Mouse (Mus musculus) testis, adult 2 months (tissue): ENCODE data around the gene Zfp385c. TPM values are rescaled to one million over a fixed set of nuclear protein-coding genes. Genes with fewer than 3 reads are reported as not detected.

Experiments used
- H3K27ac ChIP-seq: fragments of 200-500 bp; 2 replicates; pipeline ENCODE4 v1.5.1; 2012; ENCODE audit warnings: low read depth, low read length; ENCODE audit not compliant: control insufficient read depth, insufficient read depth
- H3K27me3 ChIP-seq: fragments of 200-500 bp; 2 replicates; pipeline ENCODE4 v1.6.1; 2012; ENCODE audit warnings: mild to moderate bottlenecking, low read length, moderate library complexity; ENCODE audit not compliant: control insufficient read depth, insufficient read depth
- H3K36me3 ChIP-seq: fragments of 200-500 bp; 2 replicates; pipeline ENCODE4 v1.6.1; 2012; ENCODE audit warnings: mild to moderate bottlenecking, low read length; ENCODE audit not compliant: control insufficient read depth, insufficient read depth
- H3K4me1 ChIP-seq: fragments of 200-500 bp; 2 replicates; pipeline ENCODE4 v1.6.1; 2012; ENCODE audit warnings: low read length; ENCODE audit not compliant: control insufficient read depth, insufficient read depth
- H3K4me3 ChIP-seq: fragments of 200-500 bp; 2 replicates; pipeline ENCODE4 v1.5.1; 2012; ENCODE audit warnings: low read depth, mild to moderate bottlenecking, low read length, moderate library complexity, mixed read lengths; ENCODE audit not compliant: control insufficient read depth
- CTCF ChIP-seq: fragments of 200-500 bp; IDR thresholded peaks from 2 replicates; pipeline ENCODE4 v1.5.1; 2012; ENCODE audit warnings: low read depth, mild to moderate bottlenecking, inconsistent platforms, low read length, moderate library complexity; ENCODE audit not compliant: control insufficient read depth, insufficient read depth, insufficient replicate concordance
- POLR2A ChIP-seq: fragments of 200-500 bp; IDR thresholded peaks from 2 replicates; pipeline ENCODE4 v1.6.1; 2012; ENCODE audit warnings: low read depth, mild to moderate bottlenecking, inconsistent platforms, low read length, moderate library complexity; ENCODE audit not compliant: control insufficient read depth
- polyA plus RNA-seq: library from polyadenylated mRNA; depleted of rRNA; stranded (reverse); fragments of >200 nt; gene quantifications from 2 replicates; pipeline ENCODE4 v1.2.3, GENCODE M21; 2012

Zfp385c gene
- polyA plus RNA-seq, 1 experiment: 2.6 TPM

- H3K27me3 ChIP-seq: no peaks in the 10 kb centered on the region
- H3K27ac ChIP-seq: no peak overlapping the region
- H3K4me3 ChIP-seq: no peak overlapping the region
- H3K36me3 ChIP-seq: no peaks in the 10 kb centered on the region
- TF ChIP-seq CTCF: no peak
- TF ChIP-seq POLR2A: no peak
- no peaks in the 10 kb centered on the region for H3K4me1 ChIP-seq
These were observed 6.9 kb downstream of the Zfp385c start for GRCm38 (mm10) chr11:100685371-100685770.

GRCm38 (mm10) chr11:100684084-100684483, 8.2 kb downstream of the Zfp385c start:
- TF ChIP-seq POLR2A (no peak), CTCF (no peak)
- Histone ChIP-seq H3K4me3 (no peak overlapping the region), H3K4me1 (no peaks in the 10 kb centered on the region), H3K27me3 (no peaks in the 10 kb centered on the region), H3K36me3 (no peaks in the 10 kb centered on the region), H3K27ac (no peak overlapping the region)

GRCm38 (mm10) chr11:100682526-100682925, 9.7 kb downstream of the Zfp385c start:
- no peak overlapping the region for H3K27ac ChIP-seq
- no peak overlapping the region for H3K4me3 ChIP-seq
- TF ChIP-seq POLR2A: no peak
- no peak for TF ChIP-seq CTCF
- no peaks in the 10 kb centered on the region for H3K36me3 ChIP-seq
- no peaks in the 10 kb centered on the region for H3K4me1 ChIP-seq
- H3K27me3 ChIP-seq: no peaks in the 10 kb centered on the region

- no peak overlapping the region for H3K27ac ChIP-seq
- no peak overlapping the region for H3K4me3 ChIP-seq
- no peaks in the 10 kb centered on the region for H3K36me3 ChIP-seq
- no peak for TF ChIP-seq CTCF
- no peak for TF ChIP-seq POLR2A
- no peaks in the 10 kb centered on the region for H3K4me1 ChIP-seq
- H3K27me3 ChIP-seq: no peaks in the 10 kb centered on the region
These were observed 10.4 kb downstream of the Zfp385c start for GRCm38 (mm10) chr11:100681826-100682225.

- TF ChIP-seq CTCF (no peak), POLR2A (no peak)
- H3K27ac ChIP-seq: no peak overlapping the region
- no peaks in the 10 kb centered on the region for H3K36me3 ChIP-seq
- no peak overlapping the region for H3K4me3 ChIP-seq
- no peaks in the 10 kb centered on the region for H3K27me3 ChIP-seq
- H3K4me1 ChIP-seq: peaks cover 7% of the 10 kb centered on the region
These were observed 14.4 kb downstream of the Zfp385c start for GRCm38 (mm10) chr11:100677810-100678209.

GRCm38 (mm10) chr11:100673169-100673568, 19.1 kb downstream of the Zfp385c start:
- H3K4me3 ChIP-seq: peak overlapping the region; percentile 7
- no peaks in the 10 kb centered on the region for H3K27me3 ChIP-seq
- TF ChIP-seq CTCF: no peak
- TF ChIP-seq POLR2A: no peak
- no peak overlapping the region for H3K27ac ChIP-seq
- no peaks in the 10 kb centered on the region for H3K36me3 ChIP-seq
- H3K4me1 ChIP-seq: peaks cover 7% of the 10 kb centered on the region

GRCm38 (mm10) chr11:100671956-100672355, 20.3 kb downstream of the Zfp385c start:
- Histone ChIP-seq H3K27me3 (no peaks in the 10 kb centered on the region), H3K4me3 (no peak overlapping the region), H3K27ac (no peak overlapping the region), H3K4me1 (peaks cover 7% of the 10 kb centered on the region), H3K36me3 (no peaks in the 10 kb centered on the region)
- no peak for TF ChIP-seq POLR2A
- TF ChIP-seq CTCF: no peak

GRCm38 (mm10) chr11:100671049-100671448, 21.2 kb downstream of the Zfp385c start:
- Histone ChIP-seq H3K27me3 (no peaks in the 10 kb centered on the region), H3K36me3 (no peaks in the 10 kb centered on the region), H3K4me3 (no peak overlapping the region), H3K27ac (no peak overlapping the region), H3K4me1 (peaks cover 7% of the 10 kb centered on the region)
- TF ChIP-seq CTCF (no peak), POLR2A (no peak)
